Mouse (Mus musculus) cerebellum, adult 11-12 months (tissue): ENCODE measurements at regions not wholly inside any gene's neighbourhood (a gene's known extent, or its start where the extent isn't known, plus 50 kb on each side); places are given as distances from the start of the nearest gene placed in this dataset.

ENCODE experiments used
- DNase-seq: peaks from one replicate; pipeline ENCODE4 v3.0.0; 2022

- no peak for DNase-seq
Observed at GRCm38 (mm10) chr16:77444647-77445046, 157.2 kb downstream of the Gm11146 start.

DNA sequence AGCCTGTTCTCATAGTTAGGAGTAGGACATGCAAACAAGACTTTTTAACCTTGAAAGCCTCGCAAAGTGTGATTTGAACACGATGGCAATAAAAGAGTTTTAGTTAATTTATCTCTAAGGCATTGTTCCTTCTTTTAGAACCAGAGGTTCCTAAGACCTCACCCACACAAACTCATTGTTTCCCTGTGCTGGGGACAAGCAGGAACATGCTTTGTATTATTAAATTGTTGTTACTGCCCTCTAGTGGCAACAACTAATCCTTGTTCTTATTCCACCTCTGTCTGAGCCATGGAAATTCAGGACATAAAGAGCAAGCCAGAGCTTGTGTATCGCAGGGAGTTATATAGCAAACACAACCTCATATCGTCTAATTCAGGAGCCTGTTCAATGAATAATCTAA lies 157.9 kb downstream of the Gm11146 start:
- peak; percentile 19 for DNase-seq

GRCm38 (mm10) chr16:77443318-77443717 lies 158.6 kb downstream of the Gm11146 start:
- DNase-seq: no peak

GRCm38 (mm10) chr16:77442866-77443265 lies 159.0 kb downstream of the Gm11146 start:
- peak; percentile 18 for DNase-seq

- DNase-seq: no peak
Observed at GRCm38 (mm10) chr16:77431345-77431744, 170.5 kb downstream of the Gm11146 start.

DNA sequence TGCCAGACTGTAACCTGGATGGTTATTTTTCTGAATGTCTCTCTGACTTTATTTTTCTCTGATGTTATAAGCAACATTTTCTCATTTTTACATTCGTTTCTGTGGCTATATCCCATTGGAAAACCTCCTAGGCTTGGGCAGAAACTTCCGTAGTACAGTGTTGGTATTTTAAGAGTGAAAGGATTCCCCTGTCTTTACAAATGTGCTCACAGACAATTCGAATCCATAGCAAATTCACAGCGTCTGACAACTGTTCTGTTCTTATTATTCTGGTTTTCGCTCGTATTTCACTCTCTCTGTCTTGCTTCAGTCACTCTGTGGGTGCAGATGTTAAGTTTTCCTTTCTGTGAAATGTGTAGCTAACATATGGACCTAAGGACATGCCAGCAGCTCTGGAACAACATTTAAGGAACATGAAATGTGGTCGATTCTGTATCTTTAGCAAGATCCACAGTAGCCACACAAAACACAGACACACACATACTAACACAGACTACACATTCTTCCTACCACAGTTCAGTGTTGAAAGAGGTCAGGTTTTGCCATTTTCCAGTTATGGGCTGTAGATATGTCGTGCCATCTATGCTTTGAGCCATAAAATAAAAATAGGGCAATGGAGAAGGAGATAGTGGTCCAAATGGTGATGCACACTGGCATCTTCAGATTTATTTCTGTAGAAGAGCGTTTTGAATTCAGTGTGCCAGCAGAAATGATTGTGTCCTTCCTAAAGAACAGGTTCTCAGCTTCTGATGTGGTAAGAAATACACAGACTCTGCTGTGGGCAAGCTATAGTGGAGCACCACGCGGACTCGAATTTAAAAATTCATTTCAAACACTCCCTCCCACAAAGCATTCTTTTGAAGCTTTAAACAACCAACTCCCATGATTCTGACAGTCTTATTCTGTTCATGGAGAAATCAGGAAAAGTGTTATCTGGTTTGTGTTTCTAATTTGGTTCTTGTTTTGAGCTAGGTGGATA lies 179.2 kb downstream of the Gm11146 start:
- no peak for DNase-seq

DNA sequence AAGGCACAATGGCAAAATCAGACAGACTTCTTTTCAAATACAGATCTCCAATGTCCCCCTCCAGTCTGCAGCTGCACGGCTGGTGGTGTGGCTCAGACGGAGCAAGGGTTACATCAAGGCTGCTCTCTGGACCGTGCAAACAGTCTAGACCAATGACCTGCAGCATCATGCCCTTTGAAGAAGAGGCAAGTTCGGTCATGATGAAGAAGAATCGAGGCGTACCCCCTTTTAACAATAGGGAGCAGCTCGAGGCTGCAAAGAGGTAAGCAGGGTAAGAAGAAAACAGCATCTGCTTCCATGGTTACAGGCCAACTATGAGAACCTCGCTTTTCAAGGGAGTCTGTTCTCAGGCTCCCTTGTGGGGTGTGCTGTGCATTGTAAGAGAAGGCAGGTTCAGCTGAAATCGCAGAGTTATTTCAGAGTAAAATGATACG lies 180.3 kb downstream of the Gm11146 start:
- no peak for DNase-seq

GRCm38 (mm10) chr16:77421001-77421400 lies 180.9 kb downstream of the Gm11146 start:
- DNase-seq: no peak

- no peak for DNase-seq
Observed at GRCm38 (mm10) chr16:77420136-77420860, 181.6 kb downstream of the Gm11146 start.

- DNase-seq: no peak
Observed at GRCm38 (mm10) chr16:77419116-77419735, 182.7 kb downstream of the Gm11146 start.

DNA sequence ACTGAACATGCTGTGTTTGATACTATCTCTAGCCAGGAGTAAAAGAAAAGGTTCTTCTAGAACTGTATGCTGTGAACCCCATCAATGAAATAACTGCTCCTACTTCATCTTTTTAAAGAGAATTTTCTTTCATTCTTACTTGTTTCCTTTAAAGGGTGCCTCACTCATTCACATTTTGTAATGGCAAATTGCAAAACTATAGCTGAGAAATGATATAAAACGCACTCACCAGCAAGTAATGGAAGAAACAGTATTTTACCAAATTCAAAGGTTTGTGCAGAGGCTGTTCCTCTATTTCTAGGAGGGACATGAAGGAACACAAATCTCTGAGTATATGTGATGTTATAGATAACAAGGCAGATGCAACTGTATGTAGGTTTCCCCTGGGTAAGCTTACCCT lies 183.4 kb downstream of the Gm11146 start:
- DNase-seq: no peak

DNA sequence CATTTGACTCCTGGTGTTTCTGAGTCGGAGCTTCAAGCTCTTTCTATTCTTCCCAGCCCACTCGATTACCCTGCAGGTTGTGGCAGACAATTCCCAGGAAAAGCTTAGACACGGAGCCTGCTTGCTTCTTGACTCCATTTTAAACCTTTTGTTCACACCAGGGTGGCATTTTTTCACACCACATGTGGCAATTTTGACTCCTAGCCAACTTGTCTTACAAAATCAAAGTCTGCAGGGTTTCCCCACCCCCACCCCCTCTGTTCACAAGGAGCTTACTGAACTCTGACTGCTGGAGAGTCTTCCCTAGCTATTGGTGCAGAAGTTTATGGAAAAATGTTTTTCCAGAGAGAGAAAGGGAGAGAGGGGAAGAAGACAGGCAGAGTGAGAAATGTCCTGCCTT lies 184.1 kb downstream of the Gm11146 start:
- peak; percentile 20 for DNase-seq

GRCm38 (mm10) chr16:77414562-77414961 lies 187.3 kb downstream of the Gm11146 start:
- DNase-seq: no peak

DNA sequence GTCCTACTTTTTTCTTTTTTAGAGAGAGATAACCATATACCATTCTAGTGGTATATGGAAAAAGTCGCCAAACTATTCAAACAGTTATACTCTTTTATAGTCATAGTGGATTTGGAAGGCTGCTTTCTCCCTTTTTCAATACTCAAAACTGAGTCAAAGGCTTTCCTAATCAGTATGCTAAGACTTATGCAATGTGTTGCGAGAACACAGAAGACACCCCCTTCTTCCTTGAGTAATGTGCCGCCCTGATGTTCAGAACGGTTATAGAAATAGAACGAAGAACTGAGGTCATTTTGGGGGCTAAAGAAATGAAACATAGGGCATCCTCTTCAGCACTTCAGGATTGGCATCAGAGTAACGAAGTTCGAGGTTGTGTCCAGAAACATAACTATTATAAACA lies 192.7 kb downstream of the Gm11146 start:
- DNase-seq: no peak

- DNase-seq: no peak
Observed at GRCm38 (mm10) chr16:77406999-77407398, 194.9 kb downstream of the Gm11146 start.

DNA sequence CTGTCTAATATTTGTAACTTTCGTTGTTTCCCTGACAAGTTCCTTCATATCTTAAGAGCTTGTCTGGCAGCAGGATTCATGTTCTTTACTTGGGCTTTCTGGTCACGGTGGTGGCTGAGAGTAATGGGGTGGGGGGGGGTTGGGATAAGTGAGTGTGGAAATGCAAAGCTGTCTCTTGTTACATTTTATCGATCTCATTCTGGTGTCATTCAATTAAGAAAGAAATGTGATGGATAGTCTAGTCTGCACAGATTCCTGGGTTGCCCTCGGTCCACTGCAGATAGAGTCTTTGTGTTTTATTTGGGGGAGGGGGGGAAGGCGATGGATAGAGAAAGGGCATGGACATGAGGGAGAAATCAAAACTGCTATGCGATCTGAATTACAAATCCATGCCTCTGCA lies 196.0 kb downstream of the Gm11146 start:
- DNase-seq: no peak

DNA sequence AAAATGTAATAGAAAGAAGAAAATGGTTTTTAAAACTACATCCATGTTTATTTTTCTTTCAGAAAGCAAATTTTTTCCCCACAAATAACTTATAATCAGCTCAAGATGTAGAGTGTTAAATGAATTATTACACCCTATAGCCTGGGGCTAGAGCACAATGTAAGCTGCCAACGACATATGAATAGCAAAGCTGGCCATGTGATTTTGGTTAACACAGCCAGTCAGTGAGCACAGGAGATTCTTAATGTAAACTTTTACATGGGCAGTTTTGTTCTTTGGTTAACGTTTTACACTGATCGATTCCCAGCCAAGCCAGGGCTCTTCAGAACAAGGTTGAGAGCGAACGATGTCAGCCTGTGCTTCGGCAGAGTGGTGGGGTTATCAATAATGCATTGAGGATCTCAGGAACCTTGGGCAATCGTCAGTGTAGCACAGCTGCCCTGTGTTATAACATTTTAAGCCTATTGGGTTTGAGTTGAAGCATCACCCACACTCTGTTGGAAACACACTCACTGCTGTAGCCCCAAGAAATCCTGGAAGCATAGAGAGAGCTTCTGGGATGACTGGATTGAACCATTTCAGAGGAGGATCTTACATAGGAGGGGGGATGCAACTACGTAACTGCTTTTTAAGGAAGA lies 196.6 kb downstream of the Gm11146 start:
- DNase-seq: no peak

GRCm38 (mm10) chr16:77402711-77403280 lies 199.1 kb downstream of the Gm11146 start:
- no peak for DNase-seq

GRCm38 (mm10) chr16:77401185-77401943 lies 200.5 kb downstream of the Gm11146 start:
- no peak for DNase-seq

DNA sequence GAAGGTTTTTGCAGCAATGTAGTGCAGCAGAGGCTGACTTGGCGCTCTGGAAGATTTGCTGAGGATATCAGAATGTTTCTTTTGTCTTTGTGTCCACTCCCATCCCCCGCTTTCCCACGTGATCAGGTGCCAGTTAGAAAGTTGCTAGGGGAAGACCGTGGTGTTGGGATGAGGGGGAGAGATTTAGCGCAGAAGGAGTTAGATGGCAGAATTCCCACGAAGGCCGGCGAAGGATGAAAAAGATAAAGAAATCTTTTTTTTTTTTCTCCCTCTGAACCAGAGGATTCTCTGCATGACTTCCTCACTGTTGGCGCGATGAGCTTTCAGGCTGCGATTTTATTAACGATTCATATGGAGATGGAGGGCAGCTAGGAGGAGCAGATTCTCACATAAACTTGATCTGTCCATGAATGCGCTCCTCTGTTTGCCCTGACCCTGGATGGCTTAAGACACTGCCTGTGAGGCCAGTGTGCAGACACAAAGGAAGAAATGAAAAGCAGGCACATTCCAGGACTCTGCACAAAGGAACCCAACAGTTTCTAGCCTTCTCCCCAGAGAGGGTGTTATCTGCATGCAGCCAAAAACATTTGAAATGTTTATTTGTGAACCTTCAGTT lies 201.5 kb downstream of the Gm11146 start:
- DNase-seq: peak; percentile 53

- DNase-seq: no peak
Observed at GRCm38 (mm10) chr16:77399846-77400275, 202.0 kb downstream of the Gm11146 start.
